In genomic region chr13:34734686-34735085, GRCm38 (mm10) we compare ENCODE assay signal across 15 mouse cellular contexts. TPM values are rescaled to one million over a fixed set of nuclear protein-coding genes. Genes with fewer than 3 reads are reported as not detected.
DNase-seq lines count a peak whose midpoint lies in the region; ATAC-seq lines count a peak whose summit lies in the region.
"Had no signal": no experiment of that assay in that cellular context is flagged by ENCODE, and none has a peak within 500 bp of the region (broad histone marks: within the 10 kb centered on the region; RNA-seq: fewer than 3 reads in every experiment).

TSS of gene Fam50b (plus strand) at chr13:34734850.

- no peaks in the 10 kb centered on the region for H3K4me1 ChIP-seq in forebrain, embryonic 11.5 days (replicated peaks; ENCODE audit: control insufficient read depth, insufficient read depth, low read length)
- peaks cover 5% of the 10 kb centered on the region for H3K4me1 ChIP-seq in forebrain, embryonic 10.5 days
- H3K4me1 ChIP-seq in forebrain, embryonic 14.5 days (ENCODE audit: control insufficient read depth, insufficient read depth, low read length) = no peaks in the 10 kb centered on the region; the same call in 1 of the 2 replicates

- DNase-seq in forebrain, embryonic 11.5 days (ENCODE audit: low spot score) = no peak
- no peak for DNase-seq in forebrain, embryonic 10.5 days (ENCODE audit: extremely low spot score, low spot score)
- peak; percentile 29 to 54 for DNase-seq in kidney, postnatal 4 days
- DNase-seq in kidney, adult 9 months = no peak
- peak; percentile 63 for DNase-seq in Muller cell, postnatal 12 days (ENCODE audit: inconsistent ontology term)
- DNase-seq in forebrain, embryonic 14.5 days (ENCODE audit: low spot score) = peak; percentile 71
- DNase-seq in urinary bladder, postnatal 14 days (ENCODE audit: low spot score) = no peak
- DNase-seq in cerebellum, adult 11 months = no peak
- DNase-seq: cerebellum, postnatal 36 days; gastrocnemius, postnatal 36 days; heart, postnatal 14 days; lung, postnatal 10 days; thymus, postnatal 14 days had no signal

- H3K4me2 ChIP-seq in forebrain, embryonic 11.5 days (ENCODE audit: low read depth, low read length, severe bottlenecking) = no peak within 1 kb of the TSS
- no peak within 1 kb of the TSS for H3K4me2 ChIP-seq in forebrain, embryonic 14.5 days (ENCODE audit: low read length)

- no peaks in the 10 kb centered on the region for H3K36me3 ChIP-seq in forebrain, embryonic 11.5 days (ENCODE audit: control insufficient read depth, insufficient read depth, low read length)
- no peaks in the 10 kb centered on the region for H3K36me3 ChIP-seq in forebrain, embryonic 10.5 days (replicated peaks)
- H3K36me3 ChIP-seq in forebrain, embryonic 14.5 days (ENCODE audit: control insufficient read depth, insufficient read depth, low read length) = no peaks in the 10 kb centered on the region

- WGBS in forebrain, embryonic 11.5 days = 51% methylated on average over 5 of the region's 5 CpGs
- WGBS in forebrain, embryonic 10.5 days = 67% methylated on average over 5 of the region's 5 CpGs
- 20% methylated on average over 5 of the region's 5 CpGs for WGBS in forebrain, embryonic 14.5 days

- ATAC-seq in forebrain, embryonic 11.5 days (replicated peaks; ENCODE audit: low FRiP score) = 0 out of 2 replicates have a peak, but pooled peaks have one; percentile 49
- peak; percentile 74 for ATAC-seq in forebrain, embryonic 14.5 days

- H3K4me3 ChIP-seq in forebrain, embryonic 11.5 days (ENCODE audit: low read depth, low read length) = no peak within 1 kb of the TSS
- no peak within 1 kb of the TSS for H3K4me3 ChIP-seq in forebrain, embryonic 10.5 days
- H3K4me3 ChIP-seq in forebrain, embryonic 14.5 days (ENCODE audit: low read depth, low read length) = no peak within 1 kb of the TSS

- H3K9ac ChIP-seq in forebrain, embryonic 11.5 days (ENCODE audit: low read length) = no peak within 1 kb of the TSS
- no peak within 1 kb of the TSS for H3K9ac ChIP-seq in forebrain, embryonic 14.5 days (ENCODE audit: low read length)

- no peaks in the 10 kb centered on the region for H3K9me3 ChIP-seq in forebrain, embryonic 11.5 days (ENCODE audit: control insufficient read depth, low read length)
- H3K9me3 ChIP-seq in forebrain, embryonic 10.5 days = no peaks in the 10 kb centered on the region
- 0 out of 2 replicates have a peak, but pooled peaks cover 2% of the 10 kb centered on the region for H3K9me3 ChIP-seq in forebrain, embryonic 14.5 days (replicated peaks; ENCODE audit: control insufficient read depth, low read length)

- H3K27me3 ChIP-seq in forebrain, embryonic 11.5 days (ENCODE audit: control insufficient read depth, insufficient read depth, low read length) = no peaks in the 10 kb centered on the region
- peaks cover 31% of the 10 kb centered on the region for H3K27me3 ChIP-seq in forebrain, embryonic 10.5 days (ENCODE audit: poor library complexity, severe bottlenecking)
- H3K27me3 ChIP-seq in forebrain, embryonic 14.5 days (replicated peaks; ENCODE audit: control insufficient read depth, insufficient read depth, low read length) = 0 out of 2 replicates have a peak, but pooled peaks cover 3% of the 10 kb centered on the region

- no peak within 1 kb of the TSS for H3K27ac ChIP-seq in forebrain, embryonic 11.5 days (ENCODE audit: low read depth, low read length)
- H3K27ac ChIP-seq in forebrain, embryonic 10.5 days = no peak within 1 kb of the TSS
- H3K27ac ChIP-seq in forebrain, embryonic 14.5 days (ENCODE audit: low read depth, low read length) = no peak within 1 kb of the TSS

RNA-seq across cellular contexts. Expression of gene Fam50b, which starts in this region (rescaled TPM):
- not detected in 2 replicates for polyA plus RNA-seq in forebrain, embryonic 11.5 days (2014; fragmentation: Nextera tagmentation; extraction: Ambion mirVana)
- polyA plus RNA-seq in forebrain, embryonic 10.5 days (2016; fragmentation: Nextera tagmentation; extraction: Ambion mirVana) = not detected in 2 replicates
- polyA plus RNA-seq in forebrain, embryonic 14.5 days (2014; fragmentation: Nextera tagmentation; extraction: Ambion mirVana) = not detected in 2 replicates
- polyA plus RNA-seq: large intestine, adult 2 months; spleen, adult 2 months had no signal

Comparison
In these comparisons a context has a peak if more than half of its experiments do, and no peak if none do; other contexts are left out.
1. DNase-seq: peak in kidney, postnatal 4 days (2 of 2) and Muller cell, postnatal 12 days (single experiment); none in forebrain, embryonic 11.5 days (single experiment), forebrain, embryonic 10.5 days (single experiment), kidney, adult 9 months (single experiment), urinary bladder, postnatal 14 days (single experiment) and cerebellum, adult 11 months (single experiment).
2. Peak in ATAC-seq in forebrain, embryonic 11.5 days; RNA of the gene not detected or under 1 TPM.
3. Peak in DNase-seq and ATAC-seq in forebrain, embryonic 14.5 days; RNA of the gene not detected or under 1 TPM.